ENCODE assay signal across 14 mouse cellular contexts in genomic region chr6:54703633-54704538, GRCm38 (mm10). TPM values are rescaled to one million over a fixed set of nuclear protein-coding genes. Genes with fewer than 3 reads are reported as not detected.
DNase-seq lines count a peak whose midpoint lies in the region; ATAC-seq and TF ChIP-seq lines count a peak whose summit lies in the region.
"Had no signal": no experiment of that assay in that cellular context is flagged by ENCODE, and none has a peak within 500 bp of the region (broad histone marks: within the 10 kb centered on the region; RNA-seq: fewer than 3 reads in every experiment).

No protein-coding gene starts in this region.

- 0 out of 2 replicates have a peak overlapping the region, but pooled peaks have one; percentile 2 for H3K4me2 ChIP-seq in limb, embryonic 12.5 days
- H3K4me2 ChIP-seq in forebrain, embryonic 14.5 days (ENCODE audit: low read length), result peak overlapping the region; percentile 0; the same call in 1 of the 2 replicates
- H3K4me2 ChIP-seq in hindbrain, embryonic 16.5 days (ENCODE audit: low read length), result peak overlapping the region; percentile 9; the same call in 1 of the 2 replicates
- H3K4me2 ChIP-seq in midbrain, postnatal 0 days (ENCODE audit: low read depth, low read length, poor library complexity, severe bottlenecking), result no peak overlapping the region
- no peak overlapping the region for H3K4me2 ChIP-seq in intestine, postnatal 0 days (replicated peaks; ENCODE audit: low read depth)
- no peak overlapping the region for H3K4me2 ChIP-seq in kidney, embryonic 14.5 days (replicated peaks; ENCODE audit: low read depth, low read length)
- H3K4me2 ChIP-seq: kidney, embryonic 15.5 days had no signal

- H3K36me3 ChIP-seq in limb, embryonic 12.5 days, result no peaks in the 10 kb centered on the region
- H3K36me3 ChIP-seq in limb, embryonic 10.5 days, result no peaks in the 10 kb centered on the region
- no peaks in the 10 kb centered on the region for H3K36me3 ChIP-seq in forebrain, embryonic 14.5 days (ENCODE audit: control insufficient read depth, insufficient read depth, low read length)
- H3K36me3 ChIP-seq in hindbrain, embryonic 16.5 days (ENCODE audit: control insufficient read depth, insufficient read depth, low read length), result peaks cover 3% of the 10 kb centered on the region; the same call in 1 of the 2 replicates
- H3K36me3 ChIP-seq in midbrain, postnatal 0 days (ENCODE audit: insufficient read depth, low read length), result no peaks in the 10 kb centered on the region; the same call in 1 of the 2 replicates
- no peaks in the 10 kb centered on the region for H3K36me3 ChIP-seq in intestine, postnatal 0 days (ENCODE audit: control insufficient read depth, insufficient read depth)
- no peaks in the 10 kb centered on the region for H3K36me3 ChIP-seq in kidney, embryonic 14.5 days (ENCODE audit: control insufficient read depth, insufficient read depth, low read length)
- H3K36me3 ChIP-seq: G1E; kidney, embryonic 15.5 days had no signal

- 12% methylated on average over 14 of the region's 14 CpGs for WGBS in limb, embryonic 12.5 days
- WGBS in limb, embryonic 10.5 days, result 14% methylated on average over 14 of the region's 14 CpGs
- 10% methylated on average over 14 of the region's 14 CpGs for WGBS in forebrain, embryonic 14.5 days
- WGBS in hindbrain, embryonic 16.5 days, result 24% methylated on average over 14 of the region's 14 CpGs
- 17% methylated on average over 14 of the region's 14 CpGs for WGBS in midbrain, postnatal 0 days
- 41% methylated on average over 14 of the region's 14 CpGs for WGBS in intestine, postnatal 0 days
- 15% methylated on average over 14 of the region's 14 CpGs for WGBS in kidney, embryonic 14.5 days

- ATAC-seq in limb, embryonic 12.5 days (ENCODE audit: insufficient number of reproducible peaks, insufficient read depth, low FRiP score, low TSS enrichment, low read depth), result no peak
- peak; percentile 53 for ATAC-seq in forebrain, embryonic 14.5 days
- no peak for ATAC-seq in hindbrain, embryonic 16.5 days
- no peak for ATAC-seq in midbrain, postnatal 0 days (ENCODE audit: low FRiP score)
- ATAC-seq in intestine, postnatal 0 days, result no peak
- ATAC-seq in kidney, embryonic 14.5 days (ENCODE audit: low FRiP score, low TSS enrichment), result no peak

- no peak overlapping the region for H3K27ac ChIP-seq in limb, embryonic 12.5 days
- H3K27ac ChIP-seq in limb, embryonic 10.5 days, result no peak overlapping the region
- H3K27ac ChIP-seq in forebrain, embryonic 14.5 days (ENCODE audit: low read depth, low read length), result peak overlapping the region; percentile 87
- H3K27ac ChIP-seq in hindbrain, embryonic 16.5 days (ENCODE audit: low read depth, low read length), result peak overlapping the region; percentile 63
- H3K27ac ChIP-seq in midbrain, postnatal 0 days (ENCODE audit: low read depth, low read length), result peak overlapping the region; percentile 27
- no peak overlapping the region for H3K27ac ChIP-seq in intestine, postnatal 0 days (ENCODE audit: low read depth, low read length)
- no peak overlapping the region for H3K27ac ChIP-seq in kidney, embryonic 14.5 days (ENCODE audit: low read depth, low read length)
- H3K27ac ChIP-seq: kidney, embryonic 15.5 days had no signal

- TF ChIP-seq CTCF in midbrain, postnatal 0 days (IDR thresholded peaks at IDR 0.05), result no peak
- TF ChIP-seq CTCF in intestine, postnatal 0 days (IDR thresholded peaks at IDR 0.05; ENCODE audit: low read depth), result no peak

- H3K4me3 ChIP-seq in limb, embryonic 12.5 days (replicated peaks), result no peak overlapping the region
- H3K4me3 ChIP-seq in limb, embryonic 10.5 days, result no peak overlapping the region
- H3K4me3 ChIP-seq in forebrain, embryonic 14.5 days (ENCODE audit: low read depth, low read length), result no peak overlapping the region
- no peak overlapping the region for H3K4me3 ChIP-seq in hindbrain, embryonic 16.5 days (ENCODE audit: low read length)
- H3K4me3 ChIP-seq in midbrain, postnatal 0 days (ENCODE audit: low read depth, low read length), result no peak overlapping the region
- no peak overlapping the region for H3K4me3 ChIP-seq in intestine, postnatal 0 days (ENCODE audit: low read depth, low read length)
- no peak overlapping the region for H3K4me3 ChIP-seq in kidney, embryonic 14.5 days (ENCODE audit: low read length)
- H3K4me3 ChIP-seq: erythroblast, embryonic 14.5 days; kidney, embryonic 15.5 days had no signal

- DNase-seq in limb, embryonic 10.5 days (ENCODE audit: low spot score), result no peak
- DNase-seq in forebrain, embryonic 14.5 days (ENCODE audit: low spot score), result peak; percentile 75
- DNase-seq in midbrain, postnatal 0 days (ENCODE audit: low spot score), result no peak
- DNase-seq: cerebellum, adult 18-20 months; liver; lung, adult 2 months; thymus, postnatal 25 days had no signal

- H3K4me1 ChIP-seq in limb, embryonic 12.5 days (replicated peaks), result peaks cover 32% of the 10 kb centered on the region
- peaks cover 39% of the 10 kb centered on the region for H3K4me1 ChIP-seq in limb, embryonic 10.5 days
- peaks cover 40% of the 10 kb centered on the region for H3K4me1 ChIP-seq in forebrain, embryonic 14.5 days (ENCODE audit: control insufficient read depth, insufficient read depth, low read length)
- peaks cover 20% of the 10 kb centered on the region for H3K4me1 ChIP-seq in hindbrain, embryonic 16.5 days (ENCODE audit: control insufficient read depth, insufficient read depth, low read depth, low read length)
- peaks cover 3% of the 10 kb centered on the region; the same call in 1 of the 2 replicates for H3K4me1 ChIP-seq in midbrain, postnatal 0 days (ENCODE audit: insufficient read depth, low read length)
- 0 out of 2 replicates have a peak, but pooled peaks cover 4% of the 10 kb centered on the region for H3K4me1 ChIP-seq in intestine, postnatal 0 days (replicated peaks; ENCODE audit: control insufficient read depth, insufficient read depth, low read length)
- H3K4me1 ChIP-seq in kidney, embryonic 14.5 days (ENCODE audit: control insufficient read depth, insufficient read depth, low read length), result 0 out of 2 replicates have a peak, but pooled peaks cover 9% of the 10 kb centered on the region

- peaks cover 33% of the 10 kb centered on the region for H3K27me3 ChIP-seq in limb, embryonic 12.5 days
- H3K27me3 ChIP-seq in limb, embryonic 10.5 days (ENCODE audit: low read depth, poor library complexity, severe bottlenecking), result peaks cover 36% of the 10 kb centered on the region
- H3K27me3 ChIP-seq in forebrain, embryonic 14.5 days (replicated peaks; ENCODE audit: control insufficient read depth, insufficient read depth, low read length), result no peaks in the 10 kb centered on the region
- no peaks in the 10 kb centered on the region for H3K27me3 ChIP-seq in hindbrain, embryonic 16.5 days (replicated peaks; ENCODE audit: control insufficient read depth, insufficient read depth, low read length)
- no peaks in the 10 kb centered on the region for H3K27me3 ChIP-seq in midbrain, postnatal 0 days (ENCODE audit: insufficient read depth, low read length)
- H3K27me3 ChIP-seq in intestine, postnatal 0 days (replicated peaks; ENCODE audit: control insufficient read depth, insufficient read depth, low read length), result no peaks in the 10 kb centered on the region; the same call in 1 of the 2 replicates
- H3K27me3 ChIP-seq in kidney, embryonic 14.5 days (ENCODE audit: control insufficient read depth, insufficient read depth, low read length), result no peaks in the 10 kb centered on the region; the same call in 1 of the 2 replicates

- H3K9me3 ChIP-seq in limb, embryonic 12.5 days, result no peaks in the 10 kb centered on the region
- no peaks in the 10 kb centered on the region for H3K9me3 ChIP-seq in limb, embryonic 10.5 days (replicated peaks)
- no peaks in the 10 kb centered on the region for H3K9me3 ChIP-seq in forebrain, embryonic 14.5 days (replicated peaks; ENCODE audit: control insufficient read depth, low read length)
- H3K9me3 ChIP-seq in hindbrain, embryonic 16.5 days (ENCODE audit: control insufficient read depth, low read length), result no peaks in the 10 kb centered on the region
- H3K9me3 ChIP-seq in midbrain, postnatal 0 days (ENCODE audit: low read length), result no peaks in the 10 kb centered on the region
- no peaks in the 10 kb centered on the region for H3K9me3 ChIP-seq in intestine, postnatal 0 days (ENCODE audit: control insufficient read depth)
- no peaks in the 10 kb centered on the region for H3K9me3 ChIP-seq in kidney, embryonic 14.5 days (ENCODE audit: control insufficient read depth, low read length)
- H3K9me3 ChIP-seq: G1E; kidney, embryonic 15.5 days had no signal

- no peak overlapping the region for H3K9ac ChIP-seq in limb, embryonic 12.5 days (replicated peaks)
- H3K9ac ChIP-seq in forebrain, embryonic 14.5 days (ENCODE audit: low read length), result peak overlapping the region; percentile 4
- H3K9ac ChIP-seq in hindbrain, embryonic 16.5 days (ENCODE audit: low read depth, low read length), result peak overlapping the region; percentile 31
- 0 out of 2 replicates have a peak overlapping the region, but pooled peaks have one; percentile 2 for H3K9ac ChIP-seq in midbrain, postnatal 0 days (replicated peaks; ENCODE audit: low read length, poor library complexity, severe bottlenecking)
- H3K9ac ChIP-seq in intestine, postnatal 0 days (ENCODE audit: low read depth, low read length), result no peak overlapping the region
- H3K9ac ChIP-seq in kidney, embryonic 14.5 days (ENCODE audit: low read depth, low read length), result no peak overlapping the region
- H3K9ac ChIP-seq: kidney, embryonic 15.5 days had no signal

RNA-seq across cellular contexts. Expression of gene Mturn, which starts 22.5 kb away (rescaled TPM):
- 9.6 and 12.9 TPM in 2 replicates for polyA plus RNA-seq in limb, embryonic 12.5 days (2016; fragmentation: Nextera tagmentation; extraction: Ambion mirVana)
- polyA plus RNA-seq in limb, embryonic 10.5 days (2016; fragmentation: Nextera tagmentation; extraction: Ambion mirVana), result 2.5 and 5.2 TPM in 2 replicates
- polyA plus RNA-seq in forebrain, embryonic 14.5 days (2014; fragmentation: Nextera tagmentation; extraction: Ambion mirVana), result 96.6 and 127 TPM in 2 replicates
- 94.3 and 104 TPM in 2 replicates for polyA plus RNA-seq in hindbrain, embryonic 16.5 days (2015; fragmentation: Nextera tagmentation; extraction: Ambion mirVana)
- 163 and 213 TPM in 2 replicates for total RNA-seq in midbrain, postnatal 0 days (2014; rRNA removed)
- 92.8 and 93.2 TPM in 2 replicates for polyA plus RNA-seq in midbrain, postnatal 0 days (2015; fragmentation: Nextera tagmentation; extraction: Ambion mirVana)
- polyA plus RNA-seq in intestine, postnatal 0 days (2015; fragmentation: Nextera tagmentation; extraction: Ambion mirVana), result 2.5 and 3.2 TPM in 2 replicates
- 3.8 and 4.2 TPM in 2 replicates for polyA plus RNA-seq in kidney, embryonic 14.5 days (2014; fragmentation: Nextera tagmentation; extraction: Ambion mirVana)

Comparison
In these comparisons a context has a peak if more than half of its experiments do, and no peak if none do; other contexts are left out.
1. H3K27ac ChIP-seq: peak in forebrain, embryonic 14.5 days (single experiment), hindbrain, embryonic 16.5 days (single experiment) and midbrain, postnatal 0 days (single experiment); none in limb, embryonic 12.5 days (single experiment), limb, embryonic 10.5 days (single experiment), intestine, postnatal 0 days (single experiment) and kidney, embryonic 14.5 days (single experiment).
2. H3K4me2 ChIP-seq: peak in limb, embryonic 12.5 days (single experiment), forebrain, embryonic 14.5 days (single experiment) and hindbrain, embryonic 16.5 days (single experiment); none in midbrain, postnatal 0 days (single experiment), intestine, postnatal 0 days (single experiment) and kidney, embryonic 14.5 days (single experiment).
3. H3K9ac ChIP-seq: peak in forebrain, embryonic 14.5 days (single experiment), hindbrain, embryonic 16.5 days (single experiment) and midbrain, postnatal 0 days (single experiment); none in limb, embryonic 12.5 days (single experiment), intestine, postnatal 0 days (single experiment) and kidney, embryonic 14.5 days (single experiment).